Mouse (Mus musculus) inflammation-experienced regulatory T-cells, adult 6 months (primary cell): ENCODE data around the gene Trub1. TPM values are rescaled to one million over a fixed set of nuclear protein-coding genes. Genes with fewer than 3 reads are reported as not detected.

Experiments used
- ATAC-seq: one replicate; pipeline ENCODE4 v1.8.0; 2017
- polyA plus RNA-seq, 3 experiments: library from polyadenylated mRNA; unstranded; fragments of 100-300 nt; shearing (Covaris generic); gene quantifications; one replicate each; pipeline ENCODE4 v1.2.1; 2017

The Trub1 gene
- polyA plus RNA-seq, 3 experiments from 2014 or later = 5.2 to 13.7 (median 10.6) TPM

GRCm38 (mm10) chr19:57498884-57499410 lies 46.2 kb downstream of the Trub1 start:
- no peak for ATAC-seq

- no peak for ATAC-seq
Observed at GRCm38 (mm10) chr19:57500254-57500653, 47.5 kb downstream of the Trub1 start.

- no peak for ATAC-seq
Observed at GRCm38 (mm10) chr19:57503144-57503543, 50.4 kb downstream of the Trub1 start.

- no peak for ATAC-seq
Observed at GRCm38 (mm10) chr19:57505048-57505932, 52.6 kb downstream of the Trub1 start.

- ATAC-seq = no peak
Observed at GRCm38 (mm10) chr19:57506591-57506990, 53.9 kb downstream of the Trub1 start.

- no peak for ATAC-seq
Observed at GRCm38 (mm10) chr19:57508261-57508788, 55.6 kb downstream of the Trub1 start.

- ATAC-seq = no peak
Observed at GRCm38 (mm10) chr19:57509758-57510319, 57.1 kb downstream of the Trub1 start.

GRCm38 (mm10) chr19:57510836-57511235 lies 58.1 kb downstream of the Trub1 start:
- ATAC-seq = no peak

GRCm38 (mm10) chr19:57513123-57513522 lies 60.4 kb downstream of the Trub1 start:
- no peak for ATAC-seq

GRCm38 (mm10) chr19:57521721-57522120 lies 69.0 kb downstream of the Trub1 start:
- no peak for ATAC-seq

GRCm38 (mm10) chr19:57523363-57523762 lies 70.7 kb downstream of the Trub1 start:
- ATAC-seq = no peak

GRCm38 (mm10) chr19:57525693-57526092 lies 73.0 kb downstream of the Trub1 start:
- ATAC-seq = no peak

GRCm38 (mm10) chr19:57530212-57530611 lies 77.5 kb downstream of the Trub1 start:
- no peak for ATAC-seq

GRCm38 (mm10) chr19:57534262-57534661 lies 81.5 kb downstream of the Trub1 start:
- ATAC-seq = no peak

GRCm38 (mm10) chr19:57536512-57536911 lies 83.8 kb downstream of the Trub1 start:
- no peak for ATAC-seq

GRCm38 (mm10) chr19:57537510-57538182 lies 84.9 kb downstream of the Trub1 start:
- no peak for ATAC-seq

- ATAC-seq = no peak
Observed at GRCm38 (mm10) chr19:57540118-57540517, 87.4 kb downstream of the Trub1 start.

Other genes with a start within 250 kb of the Trub1 start
- 100 to 1,000 TPM; 240 to 284 (median 264) TPM for gene Ablim1, start 138.0 kb upstream of the Trub1 start, polyA plus RNA-seq
- gene Fam160b1, start 92.2 kb upstream of the Trub1 start, polyA plus RNA-seq = 10 to 100 TPM in 2 of 3 experiments, 1 to 10 TPM in 1; 9.2 to 10.8 (median 10.6) TPM
- under 1 TPM; 0.12 to 0.28 (median 0.16) TPM for gene Atrnl1, start 158.1 kb downstream of the Trub1 start, polyA plus RNA-seq